Mouse (Mus musculus): ENCODE measurements around the gene Mgat4c. TPM values are rescaled to one million over a fixed set of nuclear protein-coding genes. Genes with fewer than 3 reads are reported as not detected.

The Mgat4c gene
- polyA plus RNA-seq, 1 experiment = not detected

DNA sequence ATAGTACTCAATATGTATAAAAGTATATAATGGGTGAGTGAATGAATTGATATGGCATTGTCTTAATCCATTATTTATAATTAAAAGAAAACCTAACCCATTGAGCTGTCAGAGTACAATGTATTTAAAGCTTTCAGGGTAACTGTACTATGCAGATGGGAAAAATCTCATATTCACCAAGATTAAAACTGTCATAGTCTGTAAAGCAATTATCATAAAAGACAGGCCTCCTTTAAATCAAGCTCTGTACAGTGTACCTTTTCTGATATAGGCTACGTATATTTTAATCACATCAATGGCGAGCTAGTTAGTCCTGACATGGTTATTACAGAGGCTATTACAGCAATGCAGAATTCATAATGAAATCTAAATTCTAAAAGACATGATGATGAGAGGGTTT is 146.7 kb downstream of the Mgat4c start:
- no peak overlapping the region for H3K27ac ChIP-seq (ENCODE audit: insufficient read depth, low read length)
- H3K4me3 ChIP-seq (ENCODE audit: low read depth, low read length) = no peak overlapping the region
- no peaks in the 10 kb centered on the region for H3K27me3 ChIP-seq (ENCODE audit: control insufficient read depth, insufficient read depth, low read length, poor library complexity, severe bottlenecking)
- no peak overlapping the region for H3K9ac ChIP-seq (ENCODE audit: low read depth, poor library complexity, severe bottlenecking)
- no peaks in the 10 kb centered on the region for H3K9me3 ChIP-seq (replicated peaks; ENCODE audit: control insufficient read depth, insufficient read depth, low read length, poor library complexity, severe bottlenecking)
- H3K36me3 ChIP-seq (ENCODE audit: control insufficient read depth, insufficient read depth, low read length, poor library complexity, severe bottlenecking) = no peaks in the 10 kb centered on the region
- TF ChIP-seq EP300 (IDR thresholded peaks at IDR 0.05; ENCODE audit: insufficient read depth, low read depth, low read length) (no peak), POLR2A (IDR thresholded peaks at IDR 0.05; ENCODE audit: insufficient read depth, low read length) (no peak), CTCF (IDR thresholded peaks at IDR 0.05; ENCODE audit: low read depth, low read length) (no peak)
- H3K4me1 ChIP-seq (ENCODE audit: control insufficient read depth, insufficient read depth, low read length) = no peaks in the 10 kb centered on the region

- H3K9me3 ChIP-seq (replicated peaks; ENCODE audit: control insufficient read depth, insufficient read depth, low read length, poor library complexity, severe bottlenecking) = no peaks in the 10 kb centered on the region
- no peaks in the 10 kb centered on the region for H3K4me1 ChIP-seq (ENCODE audit: control insufficient read depth, insufficient read depth, low read length)
- no peak overlapping the region for H3K9ac ChIP-seq (ENCODE audit: low read depth, poor library complexity, severe bottlenecking)
- no peak for TF ChIP-seq CTCF (IDR thresholded peaks at IDR 0.05; ENCODE audit: low read depth, low read length)
- no peaks in the 10 kb centered on the region for H3K27me3 ChIP-seq (ENCODE audit: control insufficient read depth, insufficient read depth, low read length, poor library complexity, severe bottlenecking)
- no peak overlapping the region for H3K27ac ChIP-seq (ENCODE audit: insufficient read depth, low read length)
- H3K4me3 ChIP-seq (ENCODE audit: low read depth, low read length) = no peak overlapping the region
- no peaks in the 10 kb centered on the region for H3K36me3 ChIP-seq (ENCODE audit: control insufficient read depth, insufficient read depth, low read length, poor library complexity, severe bottlenecking)
Measured at GRCm38 (mm10) chr10:101856115-101856514, 174.8 kb downstream of the Mgat4c start.

- H3K27me3 ChIP-seq (ENCODE audit: control insufficient read depth, insufficient read depth, low read length, poor library complexity, severe bottlenecking) = no peaks in the 10 kb centered on the region
- H3K9ac ChIP-seq (ENCODE audit: low read depth, poor library complexity, severe bottlenecking) = no peak overlapping the region
- no peaks in the 10 kb centered on the region for H3K4me1 ChIP-seq (ENCODE audit: control insufficient read depth, insufficient read depth, low read length)
- no peak overlapping the region for H3K4me3 ChIP-seq (ENCODE audit: low read depth, low read length)
- H3K36me3 ChIP-seq (ENCODE audit: control insufficient read depth, insufficient read depth, low read length, poor library complexity, severe bottlenecking) = no peaks in the 10 kb centered on the region
- H3K9me3 ChIP-seq (replicated peaks; ENCODE audit: control insufficient read depth, insufficient read depth, low read length, poor library complexity, severe bottlenecking) = no peaks in the 10 kb centered on the region
- TF ChIP-seq EP300 (IDR thresholded peaks at IDR 0.05; ENCODE audit: insufficient read depth, low read depth, low read length) (no peak), POLR2A (IDR thresholded peaks at IDR 0.05; ENCODE audit: insufficient read depth, low read length) (no peak), CTCF (IDR thresholded peaks at IDR 0.05; ENCODE audit: low read depth, low read length) (no peak)
- H3K27ac ChIP-seq (ENCODE audit: insufficient read depth, low read length) = no peak overlapping the region
Measured at GRCm38 (mm10) chr10:101889866-101890265, 208.6 kb downstream of the Mgat4c start.

DNA sequence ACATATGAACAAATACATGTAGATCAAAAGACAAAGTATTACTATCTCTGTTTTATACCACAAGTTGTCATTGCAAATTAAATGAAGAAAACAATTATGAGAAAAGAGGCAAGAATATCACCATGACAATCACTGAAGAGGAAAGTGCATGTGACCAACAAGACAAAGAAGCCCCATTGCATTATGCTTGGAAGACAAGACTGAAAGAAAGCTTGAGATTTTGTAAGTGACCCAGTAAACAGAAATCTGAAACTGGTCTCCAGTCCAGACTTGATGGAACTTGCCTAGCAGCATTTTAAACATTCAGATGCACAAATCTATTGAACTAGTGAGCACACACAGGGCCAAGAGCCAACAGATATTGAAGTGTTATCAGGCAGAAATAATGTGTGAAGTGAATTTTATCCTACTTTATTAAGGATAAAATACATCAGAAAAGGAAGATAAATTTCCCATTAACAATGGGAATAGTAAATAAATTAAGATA is 236.1 kb downstream of the Mgat4c start:
- no peak for TF ChIP-seq EP300 (IDR thresholded peaks at IDR 0.05; ENCODE audit: insufficient read depth, low read depth, low read length)
- no peak for TF ChIP-seq CTCF (IDR thresholded peaks at IDR 0.05; ENCODE audit: low read depth, low read length)
- no peak for TF ChIP-seq POLR2A (IDR thresholded peaks at IDR 0.05; ENCODE audit: insufficient read depth, low read length)
- Histone ChIP-seq H3K9me3 (replicated peaks; ENCODE audit: control insufficient read depth, insufficient read depth, low read length, poor library complexity, severe bottlenecking) (no peaks in the 10 kb centered on the region), H3K27ac (ENCODE audit: insufficient read depth, low read length) (no peak overlapping the region), H3K4me3 (ENCODE audit: low read depth, low read length) (no peak overlapping the region), H3K36me3 (ENCODE audit: control insufficient read depth, insufficient read depth, low read length, poor library complexity, severe bottlenecking) (no peaks in the 10 kb centered on the region), H3K4me1 (ENCODE audit: control insufficient read depth, insufficient read depth, low read length) (no peaks in the 10 kb centered on the region), H3K9ac (ENCODE audit: low read depth, poor library complexity, severe bottlenecking) (no peak overlapping the region), H3K27me3 (ENCODE audit: control insufficient read depth, insufficient read depth, low read length, poor library complexity, severe bottlenecking) (no peaks in the 10 kb centered on the region)

GRCm38 (mm10) chr10:101997612-101998011 is 316.3 kb downstream of the Mgat4c start:
- Histone ChIP-seq H3K9me3 (replicated peaks; ENCODE audit: control insufficient read depth, insufficient read depth, low read length, poor library complexity, severe bottlenecking) (no peaks in the 10 kb centered on the region), H3K36me3 (ENCODE audit: control insufficient read depth, insufficient read depth, low read length, poor library complexity, severe bottlenecking) (no peaks in the 10 kb centered on the region), H3K4me3 (ENCODE audit: low read depth, low read length) (no peak overlapping the region), H3K27ac (ENCODE audit: insufficient read depth, low read length) (no peak overlapping the region), H3K9ac (ENCODE audit: low read depth, poor library complexity, severe bottlenecking) (no peak overlapping the region), H3K27me3 (ENCODE audit: control insufficient read depth, insufficient read depth, low read length, poor library complexity, severe bottlenecking) (no peaks in the 10 kb centered on the region), H3K4me1 (ENCODE audit: control insufficient read depth, insufficient read depth, low read length) (no peaks in the 10 kb centered on the region)
- no peak for TF ChIP-seq POLR2A (IDR thresholded peaks at IDR 0.05; ENCODE audit: insufficient read depth, low read length)
- TF ChIP-seq CTCF (IDR thresholded peaks at IDR 0.05; ENCODE audit: low read depth, low read length) = no peak
- TF ChIP-seq EP300 (IDR thresholded peaks at IDR 0.05; ENCODE audit: insufficient read depth, low read depth, low read length) = no peak

GRCm38 (mm10) chr10:102042513-102042912 is 361.2 kb downstream of the Mgat4c start:
- Histone ChIP-seq H3K9me3 (replicated peaks; ENCODE audit: control insufficient read depth, insufficient read depth, low read length, poor library complexity, severe bottlenecking) (no peaks in the 10 kb centered on the region), H3K27ac (ENCODE audit: insufficient read depth, low read length) (no peak overlapping the region), H3K4me3 (ENCODE audit: low read depth, low read length) (no peak overlapping the region), H3K9ac (ENCODE audit: low read depth, poor library complexity, severe bottlenecking) (no peak overlapping the region), H3K4me1 (ENCODE audit: control insufficient read depth, insufficient read depth, low read length) (no peaks in the 10 kb centered on the region), H3K27me3 (ENCODE audit: control insufficient read depth, insufficient read depth, low read length, poor library complexity, severe bottlenecking) (no peaks in the 10 kb centered on the region), H3K36me3 (ENCODE audit: control insufficient read depth, insufficient read depth, low read length, poor library complexity, severe bottlenecking) (no peaks in the 10 kb centered on the region)
- TF ChIP-seq CTCF (IDR thresholded peaks at IDR 0.05; ENCODE audit: low read depth, low read length) = no peak
- no peak for TF ChIP-seq POLR2A (IDR thresholded peaks at IDR 0.05; ENCODE audit: insufficient read depth, low read length)
- TF ChIP-seq EP300 (IDR thresholded peaks at IDR 0.05; ENCODE audit: insufficient read depth, low read depth, low read length) = no peak
